Mouse (Mus musculus): Measurements from ENCODE around the gene Timm10b.

GRCm38 (mm10) chr7:105628633-105629032, 11.2 kb upstream of the Timm10b start:
- TF ChIP-seq CTCF (IDR thresholded peaks at IDR 0.05; ENCODE audit: control insufficient read depth, insufficient read depth, low read length), result no peak
- no peak for TF ChIP-seq POLR2A (IDR thresholded peaks at IDR 0.05; ENCODE audit: borderline replicate concordance, control insufficient read depth, low read depth, low read length)
